Mouse (Mus musculus): Measurements from ENCODE around the gene Naa38. TPM values are rescaled to one million over a fixed set of nuclear protein-coding genes. Genes with fewer than 3 reads are reported as not detected.

Gene Naa38
- polyA plus RNA-seq, 1 experiment from 2014 or later = 174 TPM

DNA sequence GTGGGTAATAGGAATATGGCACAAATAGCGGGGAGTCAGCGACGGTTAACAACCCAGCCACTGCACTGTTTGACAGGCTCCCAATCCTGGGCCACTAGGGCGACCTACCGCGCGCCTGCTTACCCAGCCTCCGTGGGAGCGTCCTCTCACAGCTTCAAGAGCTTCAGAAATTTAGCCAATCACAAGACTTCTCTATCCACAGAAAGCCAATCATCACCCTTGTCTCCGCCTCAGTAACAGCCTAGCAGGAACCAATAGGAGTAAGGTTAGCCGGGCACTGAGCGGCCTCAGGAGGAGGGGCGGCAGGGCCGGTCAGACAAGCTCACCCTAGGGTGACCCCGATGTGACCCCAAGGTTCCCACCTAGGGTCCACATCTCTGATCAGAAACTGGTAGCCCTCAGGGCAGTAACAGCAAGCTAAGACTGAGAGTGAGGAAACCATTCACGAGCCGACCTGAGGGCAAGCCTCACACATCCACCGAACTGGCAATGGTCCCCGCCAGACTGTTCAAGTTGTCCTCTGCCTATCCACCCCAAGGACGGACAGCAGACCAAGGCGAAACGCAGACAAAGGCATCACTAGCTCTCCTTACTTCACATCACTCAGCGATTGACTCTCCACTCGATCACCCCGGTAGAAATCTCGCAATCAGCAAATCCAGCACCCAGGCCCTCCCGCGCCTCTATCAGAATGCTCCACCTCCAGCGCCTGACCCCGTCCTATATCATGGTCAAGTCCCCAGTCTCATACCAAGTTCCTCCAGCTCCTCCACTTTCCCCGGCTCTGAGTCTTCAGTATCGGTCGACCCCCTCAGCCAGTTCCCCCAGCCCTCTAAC lies 13.5 kb downstream of the Naa38 start:
- Histone ChIP-seq H3K36me3 (ENCODE audit: control insufficient read depth, insufficient read depth, low read length) (peaks cover 61% of the 10 kb centered on the region), H3K9ac (ENCODE audit: low read length) (peak overlapping the region; percentile 94), H3K27me3 (ENCODE audit: control insufficient read depth, insufficient read depth, low read length) (no peaks in the 10 kb centered on the region), H3K4me1 (ENCODE audit: control insufficient read depth in 2 of 2, insufficient read depth in 2 of 2, low read length in 2 of 2) (peaks cover 24 to 29% of the 10 kb centered on the region in 2 experiments), H3K4me2 (ENCODE audit: low read length) (peak overlapping the region; percentile 77), H3K27ac (replicated peaks in 1 of 2; ENCODE audit: control insufficient read depth in 1 of 2, insufficient read depth in 1 of 2, low read depth in 2 of 2, low read length in 2 of 2) (peak overlapping the region; percentile 96 to 98), H3K9me3 (ENCODE audit: control insufficient read depth, low read length) (no peaks in the 10 kb centered on the region), H3K4me3 (ENCODE audit: control insufficient read depth in 1 of 2, insufficient read depth in 1 of 2, low read depth in 1 of 2, low read length in 2 of 2) (peak overlapping the region; percentile 75)
- under 1% methylated on average over 33 of the region's 33 CpGs for WGBS
- peak; percentile 49 for ATAC-seq (ENCODE audit: insufficient number of reproducible peaks, insufficient read depth, low FRiP score, low read depth)

DNA sequence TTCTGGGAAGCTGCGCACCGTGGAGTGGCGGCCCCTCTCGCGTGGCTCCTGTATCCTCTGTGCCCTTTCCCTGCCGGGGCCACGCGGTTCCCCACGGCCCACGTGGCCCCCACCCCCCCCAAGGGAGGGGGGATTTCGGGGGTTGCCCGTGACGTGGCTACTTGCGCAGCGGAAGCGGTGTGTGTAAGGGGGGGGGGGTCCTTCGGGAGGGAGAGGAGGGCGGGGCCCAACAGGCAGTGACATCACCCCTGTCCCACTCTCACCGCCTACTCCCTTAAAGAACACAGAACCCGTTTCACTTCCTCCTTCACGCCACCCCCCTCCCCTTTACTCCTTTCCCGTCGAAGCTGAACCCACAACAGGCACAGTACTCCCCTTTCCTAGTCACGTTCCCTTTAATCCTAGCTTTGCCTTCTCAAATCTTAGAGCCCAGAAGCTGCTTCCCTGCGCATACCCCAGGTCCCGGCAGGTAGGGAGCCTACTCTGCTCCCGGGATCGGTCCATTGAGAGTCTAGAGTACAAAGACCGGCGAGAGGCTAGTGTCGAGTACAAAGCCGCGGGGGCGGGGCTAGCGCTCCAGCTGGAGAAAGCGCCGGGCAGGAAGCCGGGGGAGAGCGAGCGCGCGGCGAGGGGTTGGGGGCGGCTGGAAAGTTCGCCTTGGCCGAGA lies 14.2 kb downstream of the Naa38 start:
- Histone ChIP-seq H3K27me3 (ENCODE audit: control insufficient read depth, insufficient read depth, low read length) (no peaks in the 10 kb centered on the region), H3K9ac (ENCODE audit: low read length) (peak overlapping the region; percentile 94), H3K27ac (replicated peaks in 1 of 2; ENCODE audit: control insufficient read depth in 1 of 2, insufficient read depth in 1 of 2, low read depth in 2 of 2, low read length in 2 of 2) (peak overlapping the region; percentile 98 to 99), H3K36me3 (ENCODE audit: control insufficient read depth, insufficient read depth, low read length) (peaks cover 53% of the 10 kb centered on the region), H3K4me2 (ENCODE audit: low read length) (peak overlapping the region; percentile 77), H3K9me3 (ENCODE audit: control insufficient read depth, low read length) (no peaks in the 10 kb centered on the region), H3K4me1 (ENCODE audit: control insufficient read depth in 2 of 2, insufficient read depth in 2 of 2, low read length in 2 of 2) (peaks cover 32 to 37% of the 10 kb centered on the region in 2 experiments), H3K4me3 (ENCODE audit: control insufficient read depth in 1 of 2, insufficient read depth in 1 of 2, low read depth in 1 of 2, low read length in 2 of 2) (peak overlapping the region; percentile 75)
- WGBS = under 1% methylated on average over 43 of the region's 46 CpGs
- peak; percentile 45 for ATAC-seq (ENCODE audit: insufficient number of reproducible peaks, insufficient read depth, low FRiP score, low read depth)

DNA sequence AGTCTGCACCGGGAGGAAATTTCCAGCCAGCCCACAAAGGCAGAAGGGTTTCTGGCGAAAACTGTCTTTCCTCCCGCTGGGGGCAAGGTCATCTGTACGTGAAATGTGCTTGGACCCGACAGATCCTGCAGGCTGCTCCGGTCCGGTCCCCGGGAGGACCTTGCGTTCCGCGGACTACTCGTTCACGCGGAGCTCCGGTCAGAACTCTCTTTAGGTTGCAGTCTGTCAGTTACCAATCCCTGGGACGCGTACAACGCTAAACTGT lies 14.7 kb downstream of the Naa38 start:
- Histone ChIP-seq H3K27ac (replicated peaks in 1 of 2; ENCODE audit: control insufficient read depth in 1 of 2, insufficient read depth in 1 of 2, low read depth in 2 of 2, low read length in 2 of 2) (peak overlapping the region; percentile 98 to 99), H3K9ac (ENCODE audit: low read length) (peak overlapping the region; percentile 94), H3K4me3 (ENCODE audit: control insufficient read depth in 1 of 2, insufficient read depth in 1 of 2, low read depth in 1 of 2, low read length in 2 of 2) (peak overlapping the region; percentile 75), H3K36me3 (ENCODE audit: control insufficient read depth, insufficient read depth, low read length) (peaks cover 49% of the 10 kb centered on the region), H3K4me2 (ENCODE audit: low read length) (peak overlapping the region; percentile 77), H3K27me3 (ENCODE audit: control insufficient read depth, insufficient read depth, low read length) (no peaks in the 10 kb centered on the region), H3K4me1 (ENCODE audit: control insufficient read depth in 2 of 2, insufficient read depth in 2 of 2, low read length in 2 of 2) (peaks cover 36 to 42% of the 10 kb centered on the region in 2 experiments), H3K9me3 (ENCODE audit: control insufficient read depth, low read length) (no peaks in the 10 kb centered on the region)
- WGBS = 0% methylated on average over 18 of the region's 18 CpGs
- no peak for ATAC-seq (ENCODE audit: insufficient number of reproducible peaks, insufficient read depth, low FRiP score, low read depth)

DNA sequence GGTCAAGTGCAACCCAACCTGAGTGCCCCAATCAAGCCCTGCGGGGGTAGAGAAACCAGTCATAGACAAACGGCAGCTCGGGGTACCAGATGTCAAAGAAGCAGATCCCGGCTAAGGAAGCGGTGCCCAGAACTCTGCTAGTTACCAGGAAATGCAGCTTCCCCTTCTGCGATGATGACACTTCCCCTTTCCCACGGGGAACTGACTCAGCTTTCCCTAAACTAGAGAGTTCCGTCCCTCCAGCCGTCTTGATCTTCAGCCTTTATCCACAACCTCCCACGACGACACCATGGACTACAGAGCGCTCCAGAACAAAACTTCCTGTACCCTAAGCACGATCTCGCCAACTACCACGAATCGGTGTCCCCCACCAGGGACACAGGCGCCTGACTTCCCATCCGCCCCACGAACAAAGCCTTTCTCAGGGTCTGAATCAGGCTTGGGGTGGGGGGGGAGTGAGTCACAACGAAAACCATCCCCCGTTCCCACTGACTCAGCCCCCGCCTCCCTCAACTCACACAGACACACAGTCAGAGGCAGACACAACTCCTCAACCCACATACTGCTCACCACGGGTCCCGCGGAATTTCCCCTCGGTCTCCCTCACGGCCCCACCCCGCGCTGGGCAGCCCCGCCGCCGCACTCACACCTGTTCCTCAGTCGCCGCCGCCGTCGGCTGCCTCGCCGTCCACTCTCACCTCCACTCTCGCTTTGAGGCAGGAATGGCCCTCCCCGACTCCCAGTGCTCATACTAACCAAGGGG lies 15.2 kb downstream of the Naa38 start:
- peak overlapping the region; percentile 98 to 99 for H3K27ac ChIP-seq (replicated peaks in 1 of 2; ENCODE audit: control insufficient read depth in 1 of 2, insufficient read depth in 1 of 2, low read depth in 2 of 2, low read length in 2 of 2)
- no peaks in the 10 kb centered on the region for H3K9me3 ChIP-seq (ENCODE audit: control insufficient read depth, low read length)
- peaks cover 44% of the 10 kb centered on the region for H3K36me3 ChIP-seq (ENCODE audit: control insufficient read depth, insufficient read depth, low read length)
- H3K4me3 ChIP-seq (ENCODE audit: control insufficient read depth in 1 of 2, insufficient read depth in 1 of 2, low read depth in 1 of 2, low read length in 2 of 2) = peak overlapping the region; percentile 75
- peaks cover 37 to 44% of the 10 kb centered on the region in 2 experiments for H3K4me1 ChIP-seq (ENCODE audit: control insufficient read depth in 2 of 2, insufficient read depth in 2 of 2, low read length in 2 of 2)
- WGBS = 1% methylated on average over 41 of the region's 41 CpGs
- H3K4me2 ChIP-seq (ENCODE audit: low read length) = peak overlapping the region; percentile 77
- H3K27me3 ChIP-seq (ENCODE audit: control insufficient read depth, insufficient read depth, low read length) = no peaks in the 10 kb centered on the region
- peak; percentile 0; the same call in 1 of the 2 replicates for ATAC-seq (ENCODE audit: insufficient number of reproducible peaks, insufficient read depth, low FRiP score, low read depth)
- peak overlapping the region; percentile 94 for H3K9ac ChIP-seq (ENCODE audit: low read length)

DNA sequence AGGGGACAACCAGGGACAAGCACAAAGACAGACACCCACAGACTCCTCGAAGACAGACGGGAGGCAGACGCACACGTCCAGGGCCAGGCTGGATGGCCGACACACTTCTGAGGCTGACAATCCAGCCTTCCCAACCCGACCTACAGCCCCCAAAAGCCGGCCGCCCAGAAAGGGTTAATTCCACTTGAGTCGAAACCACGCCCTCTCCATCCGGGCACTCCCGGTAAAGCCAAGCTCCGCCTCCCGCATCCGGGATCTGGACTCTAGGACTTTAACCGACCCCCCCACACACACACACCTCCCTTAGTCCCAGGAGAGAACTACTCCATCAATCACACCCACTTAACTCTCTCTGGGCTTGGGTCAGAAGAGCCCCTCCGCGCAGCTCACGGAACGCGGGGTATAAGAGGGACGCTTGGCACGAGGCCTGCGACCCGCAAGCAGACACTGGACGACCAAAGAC lies 15.8 kb downstream of the Naa38 start:
- under 1% methylated on average over 26 of the region's 26 CpGs for WGBS
- peak overlapping the region; percentile 77 for H3K4me2 ChIP-seq (ENCODE audit: low read length)

DNA sequence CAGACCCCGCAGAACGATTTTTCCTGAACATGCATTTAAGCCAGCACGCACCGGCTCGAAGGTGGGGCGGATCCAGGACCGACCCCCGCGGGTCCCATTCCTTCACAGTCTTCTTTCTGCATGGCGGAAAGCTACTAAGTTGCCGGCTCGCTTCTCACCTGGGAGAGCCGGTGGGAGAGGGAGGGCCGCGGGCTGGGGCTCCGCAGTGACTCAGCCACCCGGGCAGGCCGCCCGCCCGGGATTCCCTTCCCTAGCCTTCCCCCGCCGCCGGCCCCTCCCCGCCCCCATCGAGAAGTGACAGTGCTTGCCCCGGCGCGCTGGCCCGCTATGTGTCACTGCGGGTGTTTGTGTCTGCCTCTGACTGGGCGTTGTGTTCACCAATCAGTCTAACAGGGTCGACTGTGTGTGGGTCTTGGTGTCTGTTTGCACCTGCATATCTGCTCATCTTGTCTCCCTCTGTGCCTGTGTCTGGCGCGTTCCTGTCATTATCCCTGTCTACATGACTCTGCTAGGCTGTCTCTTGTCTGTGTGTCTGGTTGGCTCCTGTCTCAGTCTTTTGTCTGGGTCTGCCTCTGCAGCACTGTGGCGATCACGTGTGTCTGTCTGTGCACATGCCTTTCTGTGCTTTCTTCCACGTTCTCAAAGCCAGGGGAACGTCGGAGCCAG lies 16.4 kb downstream of the Naa38 start:
- Histone ChIP-seq H3K27ac (replicated peaks in 1 of 2; ENCODE audit: control insufficient read depth in 1 of 2, insufficient read depth in 1 of 2, low read depth in 2 of 2, low read length in 2 of 2) (peak overlapping the region; percentile 94 to 98), H3K4me2 (ENCODE audit: low read length) (peak overlapping the region; percentile 77), H3K4me1 (ENCODE audit: control insufficient read depth in 2 of 2, insufficient read depth in 2 of 2, low read length in 2 of 2) (peaks cover 37 to 48% of the 10 kb centered on the region in 2 experiments), H3K9me3 (ENCODE audit: control insufficient read depth, low read length) (no peaks in the 10 kb centered on the region), H3K36me3 (ENCODE audit: control insufficient read depth, insufficient read depth, low read length) (peaks cover 32% of the 10 kb centered on the region), H3K9ac (ENCODE audit: low read length) (peak overlapping the region; percentile 94), H3K27me3 (ENCODE audit: control insufficient read depth, insufficient read depth, low read length) (no peaks in the 10 kb centered on the region), H3K4me3 (ENCODE audit: control insufficient read depth in 1 of 2, insufficient read depth in 1 of 2, low read depth in 1 of 2, low read length in 2 of 2) (peak overlapping the region; percentile 75)
- peak; percentile 23; the same call in 1 of the 2 replicates for ATAC-seq (ENCODE audit: insufficient number of reproducible peaks, insufficient read depth, low FRiP score, low read depth)
- under 1% methylated on average over 38 of the region's 39 CpGs for WGBS

More for the DNA sequence above, 15.8 kb downstream of the Naa38 start:
- peak overlapping the region; percentile 75 for H3K4me3 ChIP-seq (ENCODE audit: control insufficient read depth in 1 of 2, insufficient read depth in 1 of 2, low read depth in 1 of 2, low read length in 2 of 2)
- H3K27me3 ChIP-seq (ENCODE audit: control insufficient read depth, insufficient read depth, low read length) = no peaks in the 10 kb centered on the region
- H3K27ac ChIP-seq (replicated peaks in 1 of 2; ENCODE audit: control insufficient read depth in 1 of 2, insufficient read depth in 1 of 2, low read depth in 2 of 2, low read length in 2 of 2) = peak overlapping the region; percentile 98 to 99
- H3K4me1 ChIP-seq (ENCODE audit: control insufficient read depth in 2 of 2, insufficient read depth in 2 of 2, low read length in 2 of 2) = peaks cover 37 to 44% of the 10 kb centered on the region in 2 experiments
- peak overlapping the region; percentile 94 for H3K9ac ChIP-seq (ENCODE audit: low read length)
- H3K36me3 ChIP-seq (ENCODE audit: control insufficient read depth, insufficient read depth, low read length) = peaks cover 37% of the 10 kb centered on the region
- H3K9me3 ChIP-seq (ENCODE audit: control insufficient read depth, low read length) = no peaks in the 10 kb centered on the region
- ATAC-seq (ENCODE audit: insufficient number of reproducible peaks, insufficient read depth, low FRiP score, low read depth) = peak; percentile 62

DNA sequence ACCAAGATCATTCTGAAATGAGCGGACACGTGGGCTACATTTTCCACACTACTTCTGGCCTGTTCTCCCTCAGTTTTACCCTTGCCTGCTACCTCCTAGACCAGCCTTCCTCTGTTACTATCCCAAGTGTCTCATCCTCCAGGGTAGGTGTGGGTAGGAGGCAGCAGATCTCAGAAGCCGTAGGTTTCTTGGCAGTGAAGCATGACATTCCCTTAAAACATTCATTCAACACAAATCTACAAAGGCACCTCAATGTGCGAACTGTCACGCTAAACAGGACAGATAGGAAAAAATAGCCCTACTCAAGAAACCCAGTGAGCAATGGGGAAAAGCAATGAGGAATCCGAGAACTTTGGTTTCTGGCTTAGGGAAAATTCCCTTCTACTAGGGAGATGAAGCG lies 17.3 kb downstream of the Naa38 start:
- peaks cover 41 to 55% of the 10 kb centered on the region in 2 experiments for H3K4me1 ChIP-seq (ENCODE audit: control insufficient read depth in 2 of 2, insufficient read depth in 2 of 2, low read length in 2 of 2)
- no peak overlapping the region; a peak in 1 of 4 replicates for H3K4me3 ChIP-seq (ENCODE audit: control insufficient read depth in 1 of 2, insufficient read depth in 1 of 2, low read depth in 1 of 2, low read length in 2 of 2)
- peak overlapping the region; percentile 53 for H3K9ac ChIP-seq (ENCODE audit: low read length)
- H3K27me3 ChIP-seq (ENCODE audit: control insufficient read depth, insufficient read depth, low read length) = no peaks in the 10 kb centered on the region
- no peak for ATAC-seq (ENCODE audit: insufficient number of reproducible peaks, insufficient read depth, low FRiP score, low read depth)
- H3K36me3 ChIP-seq (ENCODE audit: control insufficient read depth, insufficient read depth, low read length) = peaks cover 23% of the 10 kb centered on the region
- H3K27ac ChIP-seq (replicated peaks in 1 of 2; ENCODE audit: control insufficient read depth in 1 of 2, insufficient read depth in 1 of 2, low read depth in 2 of 2, low read length in 2 of 2) = peak overlapping the region in 1 of 2 experiments; percentile 98; a peak in 2 of 4 replicates
- 40% methylated on average over 7 of the region's 7 CpGs for WGBS
- no peaks in the 10 kb centered on the region for H3K9me3 ChIP-seq (ENCODE audit: control insufficient read depth, low read length)
- peak overlapping the region; percentile 26 for H3K4me2 ChIP-seq (ENCODE audit: low read length)

Data from heart, embryonic 14.5 days (tissue).